Mouse (Mus musculus) embryo, embryonic 9.5 days (tissue): Measurements from ENCODE around the gene Nostrin.

Experiments used
- DNase-seq: peaks from one replicate; pipeline ENCODE4 v3.0.0-alpha.2; 2017; ENCODE audit errors: extremely low spot score

Nostrin gene

GRCm38 (mm10) chr2:69135661-69136576 lies at the start of gene Nostrin:
Gene Nostrin (plus strand): TSS chr2:69135800.
- DNase-seq = no peak

DNA sequence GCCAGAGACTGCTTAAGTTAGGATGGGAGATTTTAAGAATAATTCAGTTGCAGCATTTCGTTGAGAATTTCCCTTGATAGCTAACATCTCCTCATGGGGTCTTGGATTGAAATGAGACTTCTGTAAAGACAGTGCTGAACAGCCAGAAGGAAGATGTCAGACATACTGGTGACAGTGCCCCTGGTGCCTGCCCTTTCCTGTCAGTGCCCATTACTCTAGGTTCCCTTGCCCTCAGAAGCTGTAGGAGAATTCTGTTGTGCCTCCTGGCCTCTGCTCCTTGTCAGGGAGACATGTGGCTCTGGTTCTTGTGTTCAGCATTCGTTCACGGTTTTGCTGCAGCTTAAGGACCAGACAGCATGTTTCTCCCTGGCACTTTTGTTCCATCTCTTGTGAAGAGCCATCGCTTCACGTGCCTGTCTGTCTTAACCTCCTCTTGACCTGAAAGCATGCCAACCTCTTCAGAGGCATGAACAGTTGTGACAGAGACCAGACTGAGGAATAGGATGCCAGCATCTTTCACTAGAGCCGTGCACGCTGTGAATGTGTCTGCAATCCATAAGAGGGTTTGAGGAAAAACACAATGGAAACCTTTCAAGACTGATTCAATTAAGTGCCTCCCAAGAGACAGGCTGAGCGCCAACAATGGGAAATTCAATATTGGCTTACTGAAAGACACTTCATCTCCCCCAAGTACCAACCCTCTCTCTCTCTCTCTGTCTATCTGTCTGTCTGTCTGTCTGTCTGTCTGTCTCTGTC lies 48.9 kb upstream of the Nostrin start:
- no peak for DNase-seq

GRCm38 (mm10) chr2:69095836-69096235 lies 39.8 kb upstream of the Nostrin start:
- DNase-seq = no peak

DNA sequence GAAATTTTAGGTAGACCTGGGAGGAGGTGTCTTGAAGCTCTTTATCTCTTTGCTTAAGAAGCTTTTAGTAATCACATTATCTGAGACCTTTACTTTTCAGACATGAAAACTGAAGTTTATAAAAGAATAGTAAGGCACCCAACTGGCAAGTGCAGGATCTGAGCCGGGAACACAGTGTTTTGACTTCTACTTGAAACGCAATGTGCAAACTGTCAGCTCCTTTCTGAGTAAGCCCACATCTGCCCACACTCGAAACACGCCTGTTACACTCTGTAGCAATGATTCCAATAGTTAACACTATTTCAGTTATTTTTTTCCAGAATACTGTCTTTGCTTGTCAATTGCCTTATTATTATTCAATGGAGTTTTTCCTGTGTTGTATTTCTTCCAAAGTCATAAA lies 38.8 kb upstream of the Nostrin start:
- no peak for DNase-seq

- DNase-seq = no peak
Observed at GRCm38 (mm10) chr2:69097526-69097925, 38.1 kb upstream of the Nostrin start.

GRCm38 (mm10) chr2:69098701-69099100 lies 36.9 kb upstream of the Nostrin start:
- no peak for DNase-seq

- DNase-seq = no peak
Observed at GRCm38 (mm10) chr2:69099147-69099546, 36.5 kb upstream of the Nostrin start.

DNA sequence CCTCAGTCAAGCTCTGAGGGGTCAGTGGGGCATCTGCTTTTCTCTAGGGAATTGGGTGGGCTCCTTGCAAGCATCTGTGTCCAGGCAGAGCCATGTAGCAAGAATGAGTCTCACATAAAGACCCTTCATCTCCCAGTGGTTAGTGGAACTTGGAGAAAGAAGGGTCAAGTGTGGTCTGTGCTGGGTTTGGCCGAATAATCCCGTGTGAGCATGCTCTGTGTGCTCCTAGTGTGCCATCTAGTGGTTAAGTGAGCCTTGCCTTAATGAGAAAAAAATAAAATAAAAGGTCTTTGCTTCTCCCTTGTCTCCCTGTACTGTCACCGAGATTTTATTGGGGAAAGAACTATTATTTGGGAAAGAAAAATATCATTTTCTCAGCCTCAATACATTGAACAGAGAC lies 34.9 kb upstream of the Nostrin start:
- peak; percentile 50 for DNase-seq

GRCm38 (mm10) chr2:69103526-69103925 lies 32.1 kb upstream of the Nostrin start:
- no peak for DNase-seq

- DNase-seq = no peak
Observed at GRCm38 (mm10) chr2:69104511-69105145, 31.0 kb upstream of the Nostrin start.

GRCm38 (mm10) chr2:69109246-69109645 lies 26.4 kb upstream of the Nostrin start:
- no peak for DNase-seq

DNA sequence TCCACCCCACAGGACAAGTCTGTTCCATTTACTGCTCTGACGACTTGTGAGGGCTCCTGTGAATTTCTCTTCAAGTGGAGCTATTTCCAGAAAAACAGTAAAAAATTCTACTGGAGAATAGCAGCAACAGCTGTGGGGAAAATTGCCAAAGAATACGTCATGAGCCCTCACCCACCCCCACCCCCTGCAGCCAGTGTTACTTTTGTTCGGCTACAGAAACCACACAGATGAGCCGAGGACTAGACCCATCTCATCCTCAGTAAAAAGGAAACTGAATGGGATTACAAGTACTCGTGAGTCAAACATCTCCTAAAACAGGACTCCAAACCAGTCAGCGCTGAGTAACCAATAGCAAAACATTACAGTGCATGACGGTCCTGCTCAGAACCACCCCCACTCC lies 25.9 kb upstream of the Nostrin start:
- DNase-seq = no peak

- no peak for DNase-seq
Observed at GRCm38 (mm10) chr2:69112609-69113008, 23.0 kb upstream of the Nostrin start.

- no peak for DNase-seq
Observed at GRCm38 (mm10) chr2:69113829-69114547, 21.6 kb upstream of the Nostrin start.

DNA sequence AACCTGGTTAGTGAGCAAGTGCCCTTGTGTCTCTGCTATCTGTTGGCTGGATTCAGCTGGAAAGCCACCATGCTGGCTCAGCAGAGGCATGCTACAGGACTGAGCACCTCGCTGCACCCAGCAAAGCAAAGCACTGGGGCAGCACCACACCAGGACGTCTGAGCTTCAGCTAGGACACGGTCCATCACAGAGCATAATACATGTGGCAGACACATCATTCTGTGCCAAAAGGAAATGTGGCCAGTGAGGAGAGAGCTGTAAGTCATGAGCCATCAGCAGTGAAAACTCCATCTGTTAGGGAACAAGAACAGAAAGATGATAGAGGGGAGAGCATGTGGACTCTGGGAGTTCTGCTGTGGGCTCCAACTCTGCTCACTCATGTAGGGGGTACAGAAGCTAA lies 19.7 kb upstream of the Nostrin start:
- DNase-seq = no peak

DNA sequence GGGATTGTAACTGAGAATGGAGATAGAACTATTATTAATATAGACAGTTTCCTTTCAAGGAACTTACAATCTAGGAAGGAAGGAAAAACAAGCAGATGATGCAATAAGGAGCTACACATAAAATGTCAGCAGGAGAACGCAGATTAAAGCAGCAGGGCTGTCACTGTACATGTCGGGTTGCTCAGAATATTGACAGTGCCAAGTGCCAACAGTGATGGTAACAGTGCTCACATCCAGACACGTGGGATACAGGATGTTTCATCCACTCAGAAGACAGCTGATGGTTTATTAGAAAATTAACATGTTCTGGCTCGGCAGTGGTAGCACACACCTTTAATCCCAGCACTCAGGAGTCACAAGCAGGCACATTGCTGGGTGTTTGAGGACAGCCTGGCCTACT lies 18.8 kb upstream of the Nostrin start:
- DNase-seq = no peak

DNA sequence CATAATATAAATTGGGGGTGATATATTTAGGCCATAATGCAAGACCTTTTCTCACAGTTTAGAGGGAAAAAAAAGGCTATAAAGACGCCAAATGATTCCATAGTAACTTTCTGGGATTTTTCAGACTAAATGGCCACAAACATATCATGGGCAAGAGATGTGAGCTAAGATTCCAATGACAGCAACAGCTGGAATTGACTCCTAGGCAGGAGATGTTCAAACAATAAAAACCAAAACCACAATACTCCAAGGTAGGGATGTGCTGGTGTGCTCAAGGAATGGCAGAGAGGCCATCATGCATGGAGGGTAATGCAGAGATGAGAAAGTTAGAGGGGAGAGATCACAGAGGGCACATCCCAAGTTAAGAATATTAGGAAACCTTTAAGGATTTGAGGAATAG lies 16.6 kb upstream of the Nostrin start:
- DNase-seq = no peak

DNA sequence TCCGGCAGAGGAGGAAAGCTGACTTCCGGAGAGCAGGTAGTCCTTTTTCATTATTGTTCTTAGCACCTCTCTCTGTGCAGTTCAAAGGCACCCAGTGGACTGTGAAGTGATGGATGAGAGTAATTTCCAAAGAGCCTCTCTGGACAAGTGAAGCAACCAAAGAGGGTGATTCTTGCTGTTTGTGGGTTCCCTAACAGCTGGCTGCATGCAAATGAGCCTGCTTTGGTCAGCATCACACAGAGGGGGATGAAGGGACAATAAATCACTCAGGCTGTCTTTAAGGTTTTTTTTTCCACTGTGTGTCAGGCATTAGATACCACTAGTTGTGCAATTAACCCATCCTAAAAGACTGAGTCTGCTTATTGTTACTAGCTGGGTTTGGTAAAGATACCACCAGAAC lies 15.9 kb upstream of the Nostrin start:
- DNase-seq = no peak

GRCm38 (mm10) chr2:69121681-69122080 lies 13.9 kb upstream of the Nostrin start:
- no peak for DNase-seq

DNA sequence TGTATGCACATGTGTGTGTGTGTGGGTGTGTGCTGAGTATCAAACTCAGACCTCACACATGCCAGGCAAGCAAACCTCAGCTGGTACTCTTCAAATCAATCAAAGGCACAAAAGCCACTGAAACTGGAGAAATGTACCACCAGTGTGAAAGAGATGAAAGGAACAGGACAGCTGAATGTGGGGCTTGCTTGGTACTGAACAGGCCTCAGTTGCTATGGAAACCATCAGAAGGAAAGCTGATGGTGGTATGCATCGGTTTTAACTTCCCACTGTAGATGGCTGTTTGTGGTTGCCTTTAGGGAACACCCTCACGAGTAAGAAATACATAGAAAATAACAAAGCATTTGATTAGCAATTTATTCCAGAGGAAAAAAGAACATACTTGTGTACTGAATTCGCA lies 10.2 kb upstream of the Nostrin start:
- no peak for DNase-seq

DNA sequence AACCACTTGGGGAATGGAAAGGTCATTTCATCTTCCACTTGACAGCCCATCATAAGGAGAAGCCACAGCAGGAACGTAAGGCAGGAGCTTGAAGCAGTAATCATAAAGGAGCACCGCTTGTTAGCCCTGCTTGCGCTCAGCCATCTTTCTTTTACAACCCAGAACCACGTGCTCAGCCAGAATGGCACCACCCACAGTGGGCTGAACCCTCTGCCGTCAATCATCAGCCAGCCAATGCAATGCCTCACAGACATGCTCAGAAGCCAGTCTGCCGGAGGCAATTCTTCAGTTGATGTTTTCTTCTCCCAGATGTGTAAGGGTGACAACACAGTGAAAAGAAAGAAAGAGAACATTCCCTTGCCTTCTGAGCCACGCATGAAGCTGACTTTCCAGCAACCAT lies 7.3 kb upstream of the Nostrin start:
- no peak for DNase-seq

DNA sequence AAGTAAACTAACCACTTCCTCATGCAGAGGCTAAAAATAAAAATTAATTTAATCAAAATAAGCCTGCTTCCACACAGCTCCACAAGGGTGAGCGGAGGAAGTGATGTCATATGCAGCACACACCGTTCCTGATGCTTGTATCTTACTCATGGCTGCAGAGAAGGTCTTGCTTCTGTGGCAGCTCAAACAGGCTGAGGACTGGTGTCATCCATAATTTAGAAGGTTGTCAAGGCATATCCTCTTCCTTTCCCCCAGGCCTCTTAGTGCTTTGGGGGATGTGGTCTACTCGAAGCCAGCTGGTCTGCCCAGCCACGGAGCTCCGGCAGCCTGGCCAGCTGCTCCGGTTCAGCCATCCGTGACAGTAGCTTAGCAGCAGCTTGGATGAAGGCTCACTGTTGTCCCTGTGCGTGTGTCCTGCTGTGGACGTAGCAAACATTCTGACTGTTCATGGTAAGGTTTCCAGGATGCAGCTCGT lies 6.6 kb upstream of the Nostrin start:
- peak; percentile 51 for DNase-seq
